Mouse (Mus musculus) kidney, postnatal 25 days (tissue): ENCODE results near the gene Hspb9.

ENCODE experiments used
- DNase-seq, 2 experiments: peaks; one replicate each; pipeline ENCODE4 v3.0.0; 2021; ENCODE audit warnings: mixed read lengths in 2 of 2

The Hspb9 gene

DNA sequence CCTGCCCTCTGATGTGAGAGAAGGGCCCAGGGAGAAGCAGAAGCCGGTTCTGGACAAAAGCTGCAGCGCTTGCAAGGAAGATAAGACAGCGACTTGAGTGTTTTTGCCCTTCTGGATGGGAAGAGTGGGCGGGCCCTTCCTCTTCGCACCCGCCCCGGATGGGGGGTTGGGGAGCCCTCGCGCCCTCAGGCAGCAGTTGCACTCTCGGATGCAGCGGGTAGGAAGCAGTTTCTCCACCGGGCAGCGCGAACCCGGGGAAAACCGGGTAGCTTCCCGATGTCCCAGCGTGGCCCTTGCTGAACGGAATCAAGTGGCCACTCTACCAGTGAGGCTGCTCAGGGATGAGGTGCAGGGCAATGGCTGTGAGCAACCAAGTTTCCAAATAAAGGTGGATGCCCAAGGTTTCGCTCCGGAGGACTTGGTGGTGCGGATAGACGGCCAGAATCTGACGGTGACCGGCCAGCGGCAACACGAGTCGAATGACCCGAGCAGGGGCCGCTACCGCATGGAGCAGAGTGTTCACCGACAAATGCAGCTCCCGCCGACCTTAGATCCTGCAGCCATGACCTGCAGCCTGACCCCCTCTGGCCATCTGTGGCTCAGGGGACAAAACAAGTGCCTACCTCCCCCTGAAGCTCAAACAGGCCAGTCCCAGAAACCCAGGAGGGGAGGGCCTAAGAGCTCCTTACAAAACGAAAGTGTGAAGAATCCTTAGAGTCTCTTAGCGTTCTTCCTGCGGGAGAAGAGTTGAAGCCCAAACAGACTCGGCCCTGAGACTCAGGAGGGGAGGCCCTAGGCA, at the start of gene Hspb9:
Hspb9 (plus strand) TSS at position 116 of the 799 bp plus-strand sequence.
- peak; percentile 77 to 86 for DNase-seq

DNA sequence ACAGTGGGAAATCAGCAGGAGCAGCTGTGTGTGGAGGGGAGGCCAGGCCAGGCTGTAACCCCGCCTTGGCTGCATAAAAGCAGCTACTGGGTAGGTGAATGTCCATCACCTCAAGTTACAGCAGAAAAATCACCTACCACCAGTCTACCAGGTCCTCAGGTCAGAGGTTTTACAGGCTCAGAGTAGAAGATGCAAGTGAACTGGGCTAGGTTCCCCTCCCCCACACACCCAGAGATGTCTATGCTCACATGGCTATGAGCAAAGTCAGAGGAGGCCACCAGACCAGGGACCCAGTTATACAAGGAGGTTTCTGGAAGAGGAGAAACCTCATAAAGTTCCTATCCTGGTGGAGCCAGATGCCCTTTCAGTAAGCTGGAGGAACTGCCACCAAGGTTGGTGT, 42.6 kb upstream of the Hspb9 start:
- DNase-seq, result no peak

- DNase-seq, result no peak
Measured at GRCm38 (mm10) chr11:100671956-100672355, 41.7 kb upstream of the Hspb9 start.

GRCm38 (mm10) chr11:100673169-100673568, 40.5 kb upstream of the Hspb9 start:
- peak; percentile 6 to 53 for DNase-seq

DNA sequence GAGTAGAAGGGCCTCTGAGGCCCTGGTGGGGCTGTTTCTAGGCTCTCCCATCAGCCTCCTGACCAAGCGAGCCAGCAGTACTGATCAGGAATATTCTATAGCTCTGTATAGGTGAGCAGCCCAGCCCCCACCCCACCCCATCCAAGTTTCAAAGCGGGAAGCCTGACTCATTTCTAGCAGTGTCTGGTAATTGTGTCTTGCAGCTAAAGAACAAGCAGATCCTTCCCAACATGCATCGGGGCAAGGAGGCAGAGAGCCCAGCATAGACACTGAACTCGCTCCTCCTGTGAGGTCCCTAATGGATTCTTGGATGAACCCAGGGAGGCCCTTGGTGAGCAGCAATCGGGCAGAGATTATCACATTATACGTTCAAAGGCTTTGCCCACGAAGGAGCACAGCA, 35.8 kb upstream of the Hspb9 start:
- no peak for DNase-seq

GRCm38 (mm10) chr11:100681826-100682225, 31.8 kb upstream of the Hspb9 start:
- no peak for DNase-seq

- DNase-seq, result no peak
Measured at GRCm38 (mm10) chr11:100682526-100682925, 31.1 kb upstream of the Hspb9 start.

- no peak for DNase-seq
Measured at GRCm38 (mm10) chr11:100684084-100684483, 29.6 kb upstream of the Hspb9 start.

DNA sequence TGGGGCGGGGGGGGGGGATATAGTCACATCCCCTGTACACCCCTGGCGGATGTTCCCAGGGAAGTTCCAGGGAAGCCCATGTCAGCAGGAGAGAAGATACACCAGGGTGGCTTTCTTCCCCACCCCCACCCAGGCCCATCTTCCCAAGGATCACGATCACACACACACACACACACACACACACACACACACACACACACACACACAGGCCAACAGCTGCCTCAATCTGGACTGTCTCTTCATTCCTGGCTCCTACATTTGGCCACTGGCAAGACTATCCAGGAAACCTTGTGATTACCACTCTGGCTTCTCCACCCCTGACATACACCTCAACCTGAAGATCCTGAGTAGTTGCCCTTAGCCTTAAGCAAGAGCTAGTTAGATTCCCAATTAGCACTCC, 28.3 kb upstream of the Hspb9 start:
- DNase-seq, result no peak

GRCm38 (mm10) chr11:100687265-100687664, 26.4 kb upstream of the Hspb9 start:
- DNase-seq, result no peak

- no peak for DNase-seq
Measured at GRCm38 (mm10) chr11:100688443-100688842, 25.2 kb upstream of the Hspb9 start.

DNA sequence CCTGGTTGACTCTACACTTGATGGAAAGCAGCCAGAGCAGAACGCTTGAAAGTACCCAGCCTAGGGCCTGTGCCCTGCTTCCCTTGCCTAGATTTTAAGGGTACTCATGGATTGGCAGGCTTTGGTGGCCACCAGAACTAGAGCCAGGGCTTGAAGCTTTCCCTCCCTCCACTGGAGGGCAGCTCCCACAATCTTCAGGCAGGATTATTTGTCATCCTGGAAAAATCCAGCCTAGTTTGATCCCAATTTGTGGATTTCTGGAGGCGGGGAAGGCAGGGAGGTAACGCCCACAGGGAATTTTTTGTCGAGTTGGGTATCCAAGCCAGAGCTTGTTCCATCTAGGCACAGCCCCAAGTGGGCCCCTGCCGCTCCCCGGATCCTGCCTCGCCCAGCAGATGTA, 23.3 kb upstream of the Hspb9 start:
- no peak for DNase-seq

DNA sequence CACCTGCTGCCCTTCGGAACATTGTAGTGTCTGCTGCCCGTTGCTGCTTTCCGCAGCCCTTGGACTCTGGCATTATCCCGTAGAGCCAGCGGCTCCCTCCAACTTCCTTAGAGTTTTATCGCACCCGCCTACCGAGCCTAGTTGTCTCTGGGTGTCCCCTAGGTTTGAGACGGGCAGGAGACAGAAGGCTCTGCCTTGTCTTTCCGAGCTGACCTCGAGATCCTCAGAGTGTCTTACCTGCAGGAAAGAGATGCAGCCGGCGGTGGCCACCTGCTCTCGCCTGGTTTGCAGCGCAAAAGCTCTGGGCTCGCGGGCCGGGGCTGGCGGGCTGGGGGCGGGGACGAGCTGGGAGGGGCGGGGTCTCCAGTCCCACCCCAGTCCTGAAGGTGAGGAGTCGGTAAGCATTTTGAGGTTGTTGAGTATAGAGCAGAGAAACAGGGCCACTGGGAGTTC, 21.5 kb upstream of the Hspb9 start, which contains the start of gene Zfp385c:
Zfp385c (minus strand) TSS at position 292 of the 453 bp plus-strand sequence.
- DNase-seq, result peak; percentile 24 to 48

- no peak for DNase-seq
Measured at GRCm38 (mm10) chr11:100693154-100693553, 20.5 kb upstream of the Hspb9 start.

DNA sequence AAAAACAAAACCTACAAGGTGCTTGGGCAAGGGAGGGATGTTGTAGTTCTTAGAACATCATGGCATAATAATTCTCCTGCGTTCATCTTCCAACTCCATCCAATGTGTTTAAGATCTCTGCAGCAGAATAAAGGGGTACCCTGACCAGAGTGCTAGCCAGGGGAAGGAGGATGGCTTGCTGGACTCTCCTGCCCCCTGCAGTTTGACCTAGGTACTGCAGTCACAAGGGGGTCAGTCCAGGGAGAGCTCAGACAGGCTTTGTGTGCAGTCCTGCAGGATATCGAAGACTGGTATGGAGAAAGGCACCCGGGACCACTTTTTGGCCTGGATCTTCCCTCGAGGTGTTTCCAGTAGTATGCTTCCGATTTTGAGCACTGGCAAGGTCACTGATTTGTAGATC, 18.7 kb upstream of the Hspb9 start:
- DNase-seq, result peak; percentile 71 to 83

DNA sequence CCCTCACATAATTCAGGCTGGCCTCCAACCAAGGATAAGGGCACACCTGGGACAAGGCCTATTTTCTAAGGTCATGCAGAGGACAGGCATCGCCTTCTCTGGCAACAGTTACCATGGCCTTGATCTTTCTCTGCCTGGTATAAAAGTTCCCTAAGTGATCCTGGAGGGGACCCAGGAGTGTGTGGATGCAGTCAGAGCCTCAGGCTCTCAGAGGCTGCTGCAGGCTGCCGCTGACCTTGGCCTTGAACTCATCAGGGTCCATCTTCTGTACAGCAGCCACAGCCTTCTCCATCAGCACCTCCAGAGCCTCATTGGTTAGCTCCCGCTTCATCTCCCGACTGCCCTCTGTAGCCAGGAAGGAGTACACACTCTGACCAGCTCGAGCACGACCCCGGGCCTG, 15.7 kb upstream of the Hspb9 start:
- DNase-seq, result no peak

- no peak for DNase-seq
Measured at GRCm38 (mm10) chr11:100700710-100701109, 12.9 kb upstream of the Hspb9 start.

DNA sequence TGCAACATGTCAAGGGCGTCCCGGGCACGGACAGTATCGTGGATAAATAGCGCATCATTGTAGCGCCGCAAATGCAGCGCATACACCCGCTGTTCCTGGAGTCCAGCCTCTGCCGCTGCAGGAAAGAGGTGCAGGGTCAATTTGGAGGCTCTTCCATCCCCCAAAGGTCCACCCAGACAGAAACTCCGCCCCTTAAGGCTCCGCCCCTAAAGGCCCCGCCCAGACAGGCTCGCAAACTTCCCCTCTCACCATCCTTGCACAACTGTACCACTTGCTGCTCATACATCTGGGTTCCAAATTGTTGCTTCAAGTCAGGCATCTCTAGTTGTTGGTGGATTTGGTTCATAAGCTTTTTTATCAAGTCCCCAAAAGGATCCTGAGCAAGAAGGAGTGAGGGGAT, 12.3 kb upstream of the Hspb9 start:
- peak; percentile 59 to 68 for DNase-seq

DNA sequence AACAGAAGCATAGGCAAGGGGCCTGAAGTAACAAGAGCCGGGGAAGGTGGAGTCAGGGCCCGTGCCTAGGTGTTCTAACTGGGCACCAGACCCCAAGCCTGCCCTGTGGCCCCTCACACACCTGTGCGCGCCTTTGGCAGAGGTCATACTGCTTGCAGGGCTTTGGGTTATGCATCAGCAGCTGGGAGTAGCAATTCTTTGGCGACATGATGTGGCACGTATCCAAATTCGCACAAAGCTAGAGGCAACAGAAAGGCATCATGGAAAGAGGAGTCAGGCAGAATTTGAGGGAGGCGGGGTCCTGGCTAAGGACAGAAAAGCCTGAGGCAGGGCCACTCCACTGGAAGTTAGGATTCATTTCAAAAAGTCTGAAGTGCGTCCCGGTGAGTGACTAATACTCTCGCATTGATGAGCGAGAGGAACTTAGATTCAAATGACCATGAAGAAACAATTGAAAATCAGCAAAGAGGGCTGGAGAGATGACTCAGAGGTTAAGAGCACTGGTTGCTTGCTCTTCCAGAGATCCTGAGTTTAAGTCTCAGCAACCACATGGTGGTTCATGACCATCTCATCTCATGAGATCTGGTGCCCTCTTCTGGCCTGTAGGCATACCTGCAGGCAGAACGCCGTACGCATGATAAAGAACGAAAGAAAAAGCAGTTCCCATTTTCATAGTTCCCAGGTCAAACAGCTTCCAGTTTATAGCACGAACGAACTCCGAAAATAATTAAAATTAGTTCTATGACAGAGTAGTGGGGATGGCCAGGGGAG, 11.4 kb upstream of the Hspb9 start:
- peak; percentile 63 to 68 for DNase-seq

- peak in 1 of 2 experiments; percentile 41 for DNase-seq
Measured at GRCm38 (mm10) chr11:100702906-100703305, 10.7 kb upstream of the Hspb9 start.

- DNase-seq, result peak; percentile 62 to 83
Measured at GRCm38 (mm10) chr11:100703366-100703765, 10.3 kb upstream of the Hspb9 start.

GRCm38 (mm10) chr11:100703851-100704531, 9.7 kb upstream of the Hspb9 start, which contains the start of gene Dhx58:
Gene Dhx58, minus strand, starts transcription at chr11:100704271.
- DNase-seq, result peak; percentile 39 to 40

GRCm38 (mm10) chr11:100705095-100705747, 8.4 kb upstream of the Hspb9 start:
- DNase-seq, result peak in 1 of 2 experiments; percentile 46
